Mouse (Mus musculus) urinary bladder, postnatal 36 days (tissue): ENCODE data around the gene Nmu.

Experiments used
- DNase-seq, 2 experiments: peaks; one replicate each; pipeline ENCODE4 v3.0.0; 2022; ENCODE audit warnings: low spot score in 2 of 2, mixed read lengths in 1 of 2

Gene Nmu

GRCm38 (mm10) chr5:76321249-76322196 is 42.1 kb downstream of the Nmu start:
- DNase-seq = no peak

- no peak for DNase-seq
Observed at GRCm38 (mm10) chr5:76308206-76308605, 55.4 kb downstream of the Nmu start.

- DNase-seq = no peak
Observed at GRCm38 (mm10) chr5:76306261-76306660, 57.3 kb downstream of the Nmu start.

GRCm38 (mm10) chr5:76305616-76306015 is 58.0 kb downstream of the Nmu start:
- DNase-seq = peak; percentile 9 to 10

GRCm38 (mm10) chr5:76304452-76305341 is 58.9 kb downstream of the Nmu start, which contains the start of gene Clock:
Gene Clock (minus strand): TSS chr5:76304792.
- DNase-seq = peak; percentile 88 to 89

GRCm38 (mm10) chr5:76303745-76304451 is 59.7 kb downstream of the Nmu start:
- peak; percentile 61 to 81 for DNase-seq

- no peak for DNase-seq
Observed at GRCm38 (mm10) chr5:76303379-76303744, 60.2 kb downstream of the Nmu start.

GRCm38 (mm10) chr5:76302009-76302408 is 61.6 kb downstream of the Nmu start:
- no peak for DNase-seq

GRCm38 (mm10) chr5:76289234-76289691 is 74.3 kb downstream of the Nmu start:
- peak in 1 of 2 experiments; percentile 8 for DNase-seq

GRCm38 (mm10) chr5:76288256-76288655 is 75.3 kb downstream of the Nmu start:
- DNase-seq = no peak

- DNase-seq = no peak
Observed at GRCm38 (mm10) chr5:76287062-76287461, 76.5 kb downstream of the Nmu start.

GRCm38 (mm10) chr5:76285699-76286098 is 77.9 kb downstream of the Nmu start:
- no peak for DNase-seq

- no peak for DNase-seq
Observed at GRCm38 (mm10) chr5:76283890-76284289, 79.7 kb downstream of the Nmu start.
